Mouse (Mus musculus) frontal cortex, adult (tissue): Measurements from ENCODE around the gene Apc2.

Experiments
- ATAC-seq: cut with Nextera tagmentation; 2 replicates; pipeline ENCODE4 v1.9.2; 2017; ENCODE audit warnings: mild to moderate bottlenecking, moderate library complexity, mixed read lengths; ENCODE audit not compliant: low TSS enrichment

Apc2 gene

DNA sequence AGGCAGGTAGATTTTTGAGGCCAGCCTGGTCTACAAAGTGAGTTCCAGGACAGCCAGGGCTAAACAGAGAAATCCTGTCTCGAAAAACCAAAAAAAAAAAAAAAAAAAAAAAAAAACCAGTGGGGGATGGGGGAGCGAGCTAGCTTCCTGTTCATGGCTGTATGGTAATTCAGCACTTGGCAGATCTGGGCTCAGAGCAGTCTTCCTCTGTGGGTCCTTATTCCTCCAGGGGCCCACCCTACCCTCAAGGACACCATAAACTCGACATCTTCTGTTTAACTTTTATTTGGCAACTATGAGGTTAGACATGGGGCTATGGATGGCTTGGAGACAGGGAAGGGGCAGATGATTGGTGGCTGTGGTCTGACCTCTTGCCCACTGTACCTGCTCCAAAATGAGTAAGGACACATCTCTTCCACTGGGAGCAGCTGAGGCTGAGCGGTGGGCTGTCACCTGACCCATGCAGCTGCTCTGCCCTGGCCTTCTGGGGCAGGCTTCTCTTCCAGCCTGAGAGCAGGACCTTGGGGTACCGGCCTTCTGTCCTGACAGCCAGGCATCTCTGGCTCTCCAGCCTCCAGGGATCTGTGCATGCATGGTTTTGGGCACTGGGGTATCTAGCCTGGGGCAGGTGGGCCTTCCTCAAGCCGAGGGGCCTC lies 25.4 kb downstream of the Apc2 start:
- no peak for ATAC-seq

GRCm38 (mm10) chr10:80321670-80322581 lies 26.1 kb downstream of the Apc2 start:
- no peak for ATAC-seq

DNA sequence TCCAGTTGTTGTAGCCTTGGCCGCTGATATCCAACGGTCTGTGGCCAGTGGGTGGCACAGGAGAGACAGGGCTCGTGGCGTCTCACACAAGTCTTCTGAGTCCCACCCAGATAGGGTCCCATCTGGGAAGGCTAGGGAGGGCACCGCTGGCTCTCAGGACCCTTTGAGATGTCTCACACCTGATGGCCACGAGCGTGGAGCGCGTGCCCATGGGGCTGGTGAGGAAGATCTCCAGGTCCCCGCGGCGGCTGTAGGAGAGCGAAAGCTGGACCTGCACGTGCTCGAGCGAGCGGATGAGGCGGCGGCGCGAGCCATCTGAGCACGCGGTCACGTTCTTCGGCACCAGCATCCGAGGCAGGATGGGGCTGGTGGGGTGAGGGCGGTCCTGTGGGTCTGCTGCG lies 27.0 kb downstream of the Apc2 start:
- ATAC-seq: no peak

DNA sequence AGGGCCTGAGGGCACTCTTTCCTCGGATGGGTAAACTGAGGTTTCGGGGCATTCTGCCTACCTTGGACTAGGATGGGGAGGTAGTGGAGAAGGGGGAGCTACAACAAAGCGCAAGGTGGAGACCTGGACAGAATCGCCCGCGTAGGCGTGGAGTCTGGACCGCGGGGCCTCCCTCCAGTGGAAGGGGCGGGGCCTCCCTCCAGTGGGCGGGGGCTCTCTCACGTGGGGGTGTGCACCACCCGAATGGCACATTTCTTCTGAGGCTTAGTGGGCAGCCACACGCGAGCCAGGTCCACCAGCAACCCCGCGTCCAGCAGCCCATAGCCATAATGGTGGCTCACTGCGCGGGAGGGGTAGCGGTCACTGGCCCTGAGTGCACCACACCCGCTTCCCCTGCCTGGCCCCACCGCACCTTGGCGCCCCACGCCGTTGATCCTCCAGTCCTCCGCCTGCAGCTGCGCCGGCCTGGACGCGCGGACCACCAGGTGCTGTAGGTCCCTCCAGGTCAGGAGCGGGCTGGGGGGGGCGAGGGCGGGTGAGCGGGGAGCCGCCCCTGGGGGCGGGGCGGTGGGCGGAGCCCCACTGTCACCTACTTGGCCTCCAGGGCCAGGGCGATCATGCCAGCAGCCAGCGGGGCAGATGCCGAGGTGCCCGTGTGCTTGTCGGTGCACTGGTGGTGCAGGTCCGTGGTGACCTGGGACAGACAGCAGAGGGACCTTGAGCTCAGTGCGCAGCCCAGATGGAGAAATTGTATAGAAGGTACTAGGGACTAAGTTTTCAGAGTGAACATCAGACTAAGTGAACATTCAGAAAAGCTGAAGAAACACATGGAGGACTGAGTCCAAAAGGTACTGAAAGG lies 27.7 kb downstream of the Apc2 start:
- ATAC-seq: no peak

DNA sequence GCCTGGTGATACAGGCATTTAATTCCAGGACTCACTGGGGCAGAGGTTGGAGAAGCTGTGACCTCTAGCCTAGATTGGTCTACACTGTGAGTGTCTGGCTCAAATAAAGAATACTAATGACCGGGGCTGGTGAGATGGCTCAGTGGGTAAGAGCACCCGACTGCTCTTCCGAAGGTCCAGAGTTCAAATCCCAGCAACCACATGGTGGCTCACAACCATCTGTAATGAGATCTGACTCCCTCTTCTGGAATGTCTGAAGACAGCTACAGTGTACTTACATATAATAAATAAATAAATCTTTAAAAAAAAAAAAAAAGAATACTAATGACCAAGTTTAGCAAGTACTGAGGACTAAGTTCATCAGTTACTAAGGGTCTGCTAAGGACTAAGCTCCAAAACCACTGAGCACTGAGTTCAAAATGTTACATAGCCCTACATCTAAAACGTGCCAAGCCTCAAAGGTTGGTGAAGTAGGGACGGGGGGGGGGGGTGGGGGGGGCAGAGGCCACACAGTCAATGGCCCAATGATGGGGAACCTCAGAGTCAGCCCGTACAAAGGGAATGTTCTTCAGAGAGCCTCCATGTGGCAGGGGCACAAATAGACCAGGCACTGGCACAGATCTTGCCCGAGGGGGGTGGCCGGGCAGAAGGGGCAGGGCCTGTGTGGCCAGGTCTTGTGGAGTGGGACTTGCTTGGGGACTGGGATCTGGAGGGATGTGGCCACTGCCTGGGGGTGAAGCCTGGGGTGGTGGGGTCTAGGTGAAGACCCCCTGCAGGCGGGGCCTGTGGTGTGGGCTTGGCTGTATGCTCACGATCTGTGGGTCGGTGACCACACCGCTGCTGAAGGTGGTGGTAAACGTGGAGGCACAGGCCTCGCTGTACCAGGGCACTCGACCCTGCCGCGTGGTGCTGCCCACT lies 28.6 kb downstream of the Apc2 start:
- ATAC-seq: no peak

- no peak for ATAC-seq
Measured at GRCm38 (mm10) chr10:80325045-80325444, 29.3 kb downstream of the Apc2 start.

DNA sequence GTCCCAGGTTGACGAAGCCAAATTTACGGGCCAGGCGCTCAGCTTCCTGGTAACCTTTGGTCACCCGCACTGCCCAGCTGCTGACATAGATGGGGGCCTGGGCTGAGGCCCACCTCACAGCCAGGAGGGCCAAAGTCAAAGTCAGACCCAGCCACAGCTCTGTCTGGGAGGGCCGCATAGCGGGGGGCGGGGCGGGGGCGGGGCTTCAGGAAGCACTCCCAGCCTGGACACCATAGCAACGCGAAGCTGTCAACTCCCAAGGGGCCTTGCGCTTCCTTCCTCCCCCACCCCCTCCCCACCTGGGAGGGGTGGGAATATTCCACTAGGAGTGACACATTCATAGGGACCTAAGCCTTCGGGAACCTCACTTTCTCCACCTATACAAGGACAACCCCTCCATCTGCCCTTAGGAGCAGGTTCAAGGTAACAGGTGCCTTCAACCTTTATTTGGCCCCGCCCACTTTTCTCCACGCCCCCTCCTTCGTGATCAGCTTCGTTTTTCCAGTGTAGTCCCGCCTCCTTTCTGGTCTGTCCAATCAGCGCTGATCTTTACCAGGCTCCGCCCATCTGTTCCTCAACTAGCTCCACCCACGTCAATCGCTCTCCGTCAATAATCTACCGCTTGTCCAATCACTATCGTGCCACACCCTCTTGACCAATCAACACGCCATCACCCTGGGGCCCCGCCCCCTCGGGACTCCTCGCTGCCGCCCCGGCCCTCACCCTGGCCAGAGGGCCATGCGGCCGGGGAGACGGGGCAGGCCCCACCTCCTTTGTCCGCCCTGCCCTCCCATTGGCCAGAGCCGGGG lies 33.7 kb downstream of the Apc2 start, which contains the start of the genes Pcsk4 and Reep6:
Pcsk4 (minus strand) TSS at position 226 of the 809 bp plus-strand sequence.
Reep6 (plus strand) TSS at position 681 of the 809 bp plus-strand sequence.
- peak; percentile 76 for ATAC-seq

DNA sequence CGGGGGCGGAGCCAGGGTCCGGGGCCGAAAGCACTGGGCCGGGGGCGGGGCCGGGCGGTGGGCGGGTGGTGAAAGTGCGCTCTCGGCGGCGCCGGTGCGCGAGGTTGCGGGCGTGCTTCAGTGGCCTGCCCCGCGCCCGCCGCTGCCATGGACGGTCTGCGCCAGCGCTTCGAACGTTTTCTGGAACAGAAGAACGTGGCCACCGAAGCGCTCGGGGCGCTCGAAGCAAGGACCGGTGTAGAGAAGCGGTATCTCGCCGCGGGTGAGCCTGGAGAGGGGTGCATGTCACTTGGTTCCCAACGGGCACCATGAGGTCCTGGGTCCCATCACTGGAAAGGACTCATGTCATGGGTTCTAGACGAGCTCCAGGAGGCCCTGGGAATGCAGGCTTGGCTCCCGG lies 34.3 kb downstream of the Apc2 start:
- no peak for ATAC-seq

DNA sequence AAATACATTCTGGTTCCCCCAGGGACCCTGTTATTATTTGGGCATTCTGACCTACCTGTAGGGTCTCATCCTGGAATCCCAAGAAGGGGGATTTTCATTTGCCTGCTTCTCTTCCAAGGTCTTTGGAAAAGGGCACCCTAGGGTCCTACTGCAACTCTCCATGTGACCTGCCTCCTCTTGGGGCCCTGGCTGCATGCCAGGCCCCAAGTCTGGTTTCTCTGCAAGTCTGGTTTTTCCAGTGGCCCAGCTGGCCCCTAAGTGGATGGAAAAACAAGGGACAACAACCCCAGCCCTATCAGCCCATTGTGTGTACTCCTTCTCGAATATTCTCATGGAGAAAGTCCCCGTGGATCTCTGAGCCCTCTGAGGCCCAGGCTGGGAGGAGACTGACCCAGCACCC lies 35.1 kb downstream of the Apc2 start:
- no peak for ATAC-seq

GRCm38 (mm10) chr10:80331636-80332524 lies 36.1 kb downstream of the Apc2 start:
- ATAC-seq: no peak

DNA sequence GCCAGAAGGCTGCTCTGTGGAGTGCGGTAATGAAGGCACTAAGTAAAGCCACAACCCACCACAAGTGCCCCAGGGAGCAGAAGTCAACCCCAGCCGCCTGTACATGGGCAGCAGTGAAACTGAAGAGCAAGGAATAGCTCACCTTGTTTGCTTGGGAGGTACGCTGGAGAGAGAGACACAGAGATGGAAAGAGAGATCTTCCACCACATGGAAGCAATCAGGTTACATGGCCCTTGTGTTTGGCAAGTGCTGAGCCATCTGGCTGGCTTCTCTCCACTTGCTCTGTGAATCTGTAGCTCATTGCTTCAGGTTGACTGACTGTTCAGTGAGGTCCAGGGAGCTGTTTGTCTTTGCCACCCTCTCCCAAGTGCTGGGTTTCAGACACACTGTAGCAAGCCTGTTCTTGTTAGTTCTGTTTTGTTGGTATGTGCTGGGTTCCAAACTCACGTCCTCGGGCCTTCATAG lies 36.8 kb downstream of the Apc2 start:
- ATAC-seq: no peak

- no peak for ATAC-seq
Measured at GRCm38 (mm10) chr10:80336263-80336662, 40.5 kb downstream of the Apc2 start.

DNA sequence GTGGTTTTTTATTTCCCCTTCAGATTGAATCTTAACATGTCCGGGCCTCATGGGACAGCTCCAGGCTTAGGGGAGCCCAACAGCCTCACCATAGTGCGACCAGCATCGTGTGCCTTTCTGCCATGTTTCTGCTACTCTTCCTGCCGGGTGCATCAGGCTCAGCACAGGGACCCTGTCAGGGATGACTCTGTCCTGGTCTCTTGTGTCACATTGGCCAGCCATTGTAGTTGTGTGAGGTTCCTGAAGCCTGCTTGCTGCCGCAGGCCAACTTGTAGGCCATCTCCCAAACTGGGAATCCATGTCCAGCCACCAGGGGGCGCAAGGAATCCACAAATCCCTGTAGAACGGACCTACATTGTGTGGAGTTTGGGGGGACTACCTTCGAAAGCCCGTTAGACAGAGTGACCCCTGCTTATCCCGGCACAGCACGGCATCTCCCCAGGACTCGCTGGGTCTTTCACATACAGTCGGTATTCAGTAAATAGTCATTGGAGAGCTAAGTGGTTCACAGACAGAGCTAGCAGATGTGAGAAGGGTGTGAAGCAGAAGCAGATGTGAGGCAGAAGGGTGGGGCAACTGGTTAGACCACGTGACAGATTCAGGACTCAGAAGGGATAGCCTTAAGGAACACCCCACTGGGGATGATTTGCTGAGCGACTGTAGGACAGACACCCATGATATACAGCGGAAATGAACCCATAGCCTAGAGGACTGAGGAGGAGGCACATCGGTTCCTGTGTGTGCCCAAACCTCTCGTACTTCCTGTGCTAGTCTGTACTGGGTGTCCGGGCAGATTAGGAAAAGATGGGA lies 44.4 kb downstream of the Apc2 start:
- peak; percentile 56; the same call in 1 of the 2 replicates for ATAC-seq

DNA sequence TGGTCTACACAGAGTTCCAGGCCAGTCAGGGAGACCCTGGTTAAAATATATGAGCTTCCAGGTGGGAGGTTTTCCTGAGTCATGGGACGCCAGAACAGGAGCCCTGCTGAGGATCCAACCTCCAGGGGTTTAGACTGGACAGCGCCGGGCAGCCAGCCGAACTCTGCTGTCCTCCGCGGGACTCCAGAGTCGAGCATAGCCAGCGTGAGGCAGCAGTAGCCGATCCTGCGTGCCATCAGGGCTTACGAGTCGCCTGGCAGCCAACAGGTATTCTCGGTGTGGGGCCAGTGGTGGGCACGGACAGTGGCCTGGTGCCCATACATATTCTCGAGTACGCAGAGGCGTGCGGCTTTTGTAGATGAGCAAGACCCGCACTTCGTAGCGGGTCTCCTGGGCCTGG lies 45.2 kb downstream of the Apc2 start:
- ATAC-seq: no peak

GRCm38 (mm10) chr10:80341491-80342304 lies 45.9 kb downstream of the Apc2 start:
- ATAC-seq: no peak

- ATAC-seq: 0 out of 2 replicates have a peak, but pooled peaks have one; percentile 7
Measured at GRCm38 (mm10) chr10:80342305-80342748, 46.5 kb downstream of the Apc2 start.
